Mouse (Mus musculus) gastrocnemius, adult 8-10 months (tissue): ENCODE measurements around the gene Rpl41. TPM values are rescaled to one million over a fixed set of nuclear protein-coding genes. Genes with fewer than 3 reads are reported as not detected.
"Not testable (repeated sequence)": the region's sequence is repeated elsewhere in the genome, so short reads cannot be mapped to it uniquely, and the experiment has no call there.

Source experiments
- DNase-seq, 2 experiments: peaks; one replicate each; pipeline ENCODE4 v3.0.0; 2022; ENCODE audit warnings: low spot score in 2 of 2
- total RNA-seq, 4 experiments: library from RNA; stranded (reverse); gene quantifications; 2 replicates each; pipeline ENCODE4 v1.2.4; 2022

The Rpl41 gene
- total RNA-seq, 4 experiments from 2014 or later = 907 to 1,327 (median 1,023) TPM

DNA sequence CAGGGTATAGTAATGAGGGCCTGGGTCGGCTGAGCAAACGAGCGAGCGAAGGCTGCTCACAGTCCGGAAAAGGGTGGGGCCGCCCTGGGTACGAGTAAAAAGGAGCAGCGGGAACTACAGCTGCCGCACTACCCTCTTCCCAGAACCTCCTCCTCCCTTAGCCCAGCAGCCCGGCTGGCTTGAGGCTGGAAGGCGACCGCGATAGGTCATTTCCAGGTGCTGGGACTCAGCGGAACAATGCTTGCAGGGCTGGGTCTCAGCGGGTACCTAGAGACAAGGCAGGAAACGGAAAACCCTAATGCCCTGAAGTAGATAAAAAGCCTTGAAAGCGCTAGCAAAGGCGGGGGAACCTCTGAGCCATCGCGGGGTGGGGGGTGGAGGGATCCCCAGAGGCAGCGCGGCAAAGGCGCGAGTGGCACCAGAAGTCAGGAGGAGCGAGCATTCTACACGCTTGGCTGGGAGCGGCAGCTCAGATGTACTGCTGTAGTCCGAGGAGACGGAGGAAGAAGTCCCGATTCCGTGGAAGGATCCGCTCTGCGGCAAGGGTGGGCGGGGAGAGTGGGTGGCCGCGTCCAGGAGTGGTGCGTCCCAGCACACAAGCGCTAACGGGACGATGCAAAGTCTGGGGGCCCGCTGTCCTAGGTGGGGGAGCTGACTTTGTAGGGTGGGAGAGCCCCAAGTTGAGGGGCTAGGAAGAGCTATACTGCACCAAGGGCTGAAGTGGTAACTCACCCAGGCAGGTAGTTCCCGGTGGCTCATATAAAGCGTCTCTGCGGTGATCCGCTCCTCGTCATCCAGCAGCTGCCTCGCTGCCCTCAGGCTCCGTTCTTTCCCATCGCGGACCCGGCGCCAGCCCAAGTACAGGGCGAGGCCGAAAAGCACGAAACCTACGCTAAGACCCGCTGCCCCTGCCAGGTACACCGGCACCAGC, 24.1 kb downstream of the Rpl41 start:
- DNase-seq = no peak

DNA sequence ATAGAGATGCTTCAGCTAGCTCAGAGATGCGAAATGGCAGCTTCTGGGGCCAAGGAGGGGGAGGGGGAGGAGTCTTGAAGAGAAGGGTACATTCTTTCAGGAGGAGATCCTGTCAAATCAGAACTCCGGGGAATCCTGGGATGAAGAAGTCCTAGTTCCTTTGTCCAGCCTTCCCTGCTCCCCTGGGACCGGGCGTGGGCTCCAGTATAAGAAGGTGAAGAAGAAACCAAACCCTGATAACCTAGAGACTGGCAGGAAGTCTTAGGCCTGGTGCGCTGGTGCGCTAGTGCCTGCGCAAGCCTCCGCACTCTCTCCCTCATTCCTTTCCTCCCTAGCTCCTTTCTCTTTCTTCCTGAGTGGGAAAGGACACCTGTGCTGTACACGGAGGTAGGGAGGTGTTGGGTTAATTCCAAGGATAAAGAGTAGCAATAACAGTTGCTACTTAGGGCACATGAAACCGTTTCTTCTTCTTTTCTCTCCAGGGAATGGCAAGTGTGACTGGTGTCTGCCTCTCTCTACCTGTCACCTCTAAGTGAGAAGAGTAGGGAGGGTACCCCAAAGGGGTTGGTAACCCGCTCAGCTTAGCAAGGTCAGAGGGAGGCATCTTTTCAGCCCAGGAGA, 24.9 kb downstream of the Rpl41 start:
- DNase-seq = no peak

DNA sequence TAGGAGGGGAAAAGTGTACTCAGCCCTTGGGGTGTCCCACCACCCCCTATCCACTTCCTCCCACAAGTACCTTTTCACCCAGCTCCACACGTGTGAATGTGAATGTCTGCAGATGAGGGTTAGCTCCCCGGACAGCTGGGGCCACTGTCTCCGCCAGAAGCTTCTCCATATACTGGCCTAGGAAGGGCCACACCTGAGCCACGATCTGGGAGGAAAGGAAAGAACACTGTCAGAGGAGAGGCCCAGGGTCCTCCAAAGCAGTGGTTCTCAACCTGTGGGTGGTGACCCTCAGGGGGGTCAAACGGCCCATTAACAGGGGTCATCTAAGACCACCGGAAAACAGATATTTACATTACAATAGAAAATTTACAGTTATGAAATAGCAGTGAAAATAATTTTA, 26.8 kb downstream of the Rpl41 start:
- DNase-seq = no peak

DNA sequence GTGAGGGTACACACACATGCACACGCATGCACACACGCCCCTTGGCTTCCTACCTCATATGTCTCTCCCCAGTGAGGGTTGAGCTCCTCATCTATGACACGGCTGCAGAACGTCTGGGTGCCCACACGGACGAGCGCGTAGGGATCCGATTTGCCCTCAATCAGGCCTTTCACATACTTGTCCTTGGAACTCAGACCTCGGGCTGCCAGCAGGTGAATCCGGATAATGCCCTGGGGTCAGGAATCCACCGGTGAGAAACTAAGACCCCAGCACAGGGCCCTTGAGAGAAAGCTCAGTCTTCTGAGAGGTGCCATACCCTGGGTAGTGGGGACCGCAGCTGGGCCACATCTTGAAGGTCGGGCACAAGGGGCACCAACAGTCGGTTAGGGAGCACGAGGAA, 28.5 kb downstream of the Rpl41 start:
- no peak for DNase-seq

DNA sequence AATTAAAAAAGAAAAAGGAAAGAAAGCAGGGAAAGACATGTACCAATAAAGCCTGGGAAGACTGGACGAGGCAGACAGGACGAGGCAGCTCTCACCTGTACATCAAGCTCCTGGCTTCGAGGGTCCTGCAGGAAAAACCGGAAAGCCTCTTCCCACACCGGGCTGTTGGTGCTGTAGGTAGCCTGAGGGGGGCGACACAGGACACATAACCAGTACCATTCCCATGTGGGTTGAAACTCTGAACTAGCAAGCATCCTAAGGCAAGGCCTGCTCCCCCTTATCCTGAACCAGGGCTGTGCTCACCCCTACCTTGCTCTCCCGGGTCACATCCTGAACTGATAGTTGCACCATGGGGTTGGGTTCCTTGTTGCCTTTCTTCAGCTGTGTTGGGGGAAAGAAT, 30.3 kb downstream of the Rpl41 start:
- no peak for DNase-seq

DNA sequence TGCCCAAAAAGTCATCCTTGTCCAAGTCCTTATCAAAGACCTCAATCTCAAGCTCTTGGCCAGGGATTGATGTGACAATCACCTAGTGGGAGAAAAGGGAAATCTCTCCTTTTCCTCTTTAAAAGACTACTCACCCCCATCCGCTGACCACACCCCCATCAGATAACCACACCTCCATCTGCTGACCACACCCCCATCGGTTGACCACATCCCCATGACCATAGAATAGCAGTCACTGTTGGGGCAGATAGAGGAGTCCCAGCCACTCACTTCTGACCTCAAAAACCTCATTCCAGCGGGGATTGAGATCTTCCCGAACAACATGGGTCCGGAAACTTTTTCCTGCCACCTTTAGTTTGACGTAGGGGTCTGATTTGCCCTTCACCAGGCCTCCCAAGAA, 32.4 kb downstream of the Rpl41 start:
- DNase-seq = no peak

DNA sequence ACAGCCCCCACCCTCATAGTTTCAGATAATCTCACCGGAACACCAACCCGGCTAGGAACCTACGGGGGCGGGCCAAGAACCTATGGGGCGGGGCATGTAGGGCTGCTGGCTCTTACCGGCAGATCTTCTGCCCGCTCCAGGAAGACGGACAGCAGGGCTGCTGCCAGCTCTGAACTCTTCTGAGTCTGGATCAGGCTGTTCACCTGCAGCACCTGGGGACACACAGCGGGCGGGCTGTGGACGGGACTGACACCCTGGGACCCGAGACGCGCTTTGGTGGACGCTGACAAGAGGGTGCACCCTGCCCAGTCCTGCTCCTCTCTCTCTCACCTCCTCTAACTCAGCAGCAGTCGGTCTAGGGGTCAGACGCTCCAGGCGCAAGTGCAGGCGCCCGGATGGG, 33.1 kb downstream of the Rpl41 start:
- DNase-seq = no peak

DNA sequence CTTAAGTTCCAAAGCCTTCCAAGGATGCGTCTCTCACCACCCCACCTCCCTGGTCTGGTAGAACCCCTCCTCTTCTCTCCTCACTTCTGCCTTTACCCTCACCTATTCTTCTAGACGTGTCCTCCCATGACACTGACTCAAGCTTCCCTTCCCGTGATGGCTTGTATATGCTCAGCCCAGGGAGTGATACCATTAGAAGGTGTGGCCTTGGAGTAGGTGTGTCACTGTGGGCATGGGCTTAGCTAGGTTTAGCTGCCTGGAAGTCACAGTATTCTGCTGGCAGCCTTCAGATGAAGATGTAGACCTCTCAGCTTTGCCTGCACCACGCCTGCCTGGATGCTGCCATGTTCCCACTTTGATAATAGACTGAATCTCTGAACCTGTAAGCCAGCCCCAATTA, 34.1 kb downstream of the Rpl41 start:
- no peak for DNase-seq

DNA sequence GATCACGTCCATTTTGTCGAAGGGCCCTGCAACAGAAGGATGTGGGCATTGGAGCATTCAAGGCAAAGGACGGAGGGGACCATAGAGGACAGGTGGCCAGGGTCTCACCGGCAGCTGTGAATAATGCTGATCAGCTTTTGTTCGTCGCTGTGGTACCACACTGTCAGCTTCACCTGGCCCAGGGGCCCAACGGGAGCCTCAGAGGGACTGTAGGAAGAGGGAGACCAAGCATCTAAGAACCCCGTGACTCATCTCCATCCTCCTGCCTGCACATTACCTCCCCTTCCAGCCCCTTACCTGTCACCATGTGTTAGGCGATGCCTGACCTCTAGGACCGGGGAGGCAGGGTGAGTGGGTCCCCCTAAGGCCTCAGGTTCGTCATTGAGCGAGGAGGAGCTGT, 37.3 kb downstream of the Rpl41 start:
- DNase-seq = no peak

DNA sequence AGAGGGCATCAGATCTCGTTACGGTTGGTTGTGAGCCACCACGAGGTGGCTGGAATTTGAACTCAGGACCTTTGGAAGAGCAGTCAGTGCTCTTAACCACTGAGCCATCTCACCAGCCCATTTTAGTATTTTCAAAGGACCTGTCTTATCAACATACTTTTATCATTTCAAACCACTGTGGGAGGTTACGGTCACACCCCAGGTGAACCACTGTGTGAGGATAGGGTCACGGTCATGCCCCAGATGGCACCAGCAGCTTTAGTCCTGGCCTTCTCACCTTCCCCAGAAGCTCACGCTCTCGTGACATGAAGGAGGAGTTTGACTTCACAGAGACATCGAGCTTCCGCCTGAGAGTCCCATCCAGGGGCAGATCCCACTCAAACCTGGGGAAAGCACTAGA, 37.9 kb downstream of the Rpl41 start:
- no peak for DNase-seq

DNA sequence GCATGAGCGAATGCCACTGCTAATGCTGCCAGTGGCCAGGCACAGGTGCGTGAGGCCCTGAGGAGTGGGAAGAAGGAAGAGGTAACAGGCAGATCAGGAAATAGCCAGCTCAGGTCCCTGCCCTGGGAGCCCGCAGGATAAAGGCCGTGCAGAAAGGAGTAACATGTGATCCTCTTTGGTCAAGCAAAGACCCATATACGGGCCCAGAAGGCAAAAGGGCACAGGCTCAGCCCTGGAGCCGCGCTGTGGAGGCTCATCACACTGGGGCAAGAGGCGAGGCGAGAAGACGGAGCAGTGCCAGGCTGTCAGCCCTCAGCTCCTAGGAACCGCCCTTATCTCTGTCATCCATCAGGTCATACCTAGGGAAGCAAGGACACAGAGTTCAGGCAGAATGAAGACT, 38.8 kb downstream of the Rpl41 start:
- DNase-seq = no peak

DNA sequence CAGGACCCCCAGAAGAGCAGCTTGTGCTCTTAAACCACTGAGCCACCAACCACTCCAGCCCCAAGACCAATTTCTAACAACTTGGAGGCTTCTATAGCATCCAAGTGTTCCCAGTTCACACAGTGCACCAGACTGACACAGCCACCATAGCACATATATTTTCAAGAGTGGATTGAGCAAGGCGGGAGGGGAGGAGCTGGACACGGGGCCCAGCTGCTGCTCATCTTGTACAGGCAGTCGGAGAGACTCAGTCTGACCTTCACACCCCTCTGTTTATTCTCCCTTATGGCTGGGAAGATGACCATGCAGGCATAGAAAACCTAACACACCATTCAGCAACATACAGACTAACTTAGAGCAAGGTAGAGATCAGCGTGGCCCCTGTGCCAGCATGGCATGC, 39.3 kb downstream of the Rpl41 start:
- no peak for DNase-seq

DNA sequence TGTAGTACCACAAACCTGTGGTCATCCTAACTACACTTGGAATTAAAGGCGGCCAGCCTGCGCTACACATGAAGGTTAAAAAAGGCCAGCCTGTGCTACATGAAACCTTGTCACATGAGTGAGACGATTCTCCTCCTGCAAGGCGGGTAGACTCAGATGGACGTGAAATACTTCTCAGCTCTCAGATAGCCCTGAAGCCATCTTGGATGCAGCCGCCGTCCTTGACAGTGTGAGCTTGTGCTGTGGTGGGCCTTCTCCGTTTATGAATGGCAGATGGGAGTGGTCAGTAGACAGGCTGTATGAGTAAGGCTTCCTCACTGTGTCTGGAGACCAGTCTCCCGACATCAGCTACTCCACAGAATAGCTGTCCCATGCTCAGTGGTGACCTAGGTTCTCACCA, 39.9 kb downstream of the Rpl41 start:
- no peak for DNase-seq

DNA sequence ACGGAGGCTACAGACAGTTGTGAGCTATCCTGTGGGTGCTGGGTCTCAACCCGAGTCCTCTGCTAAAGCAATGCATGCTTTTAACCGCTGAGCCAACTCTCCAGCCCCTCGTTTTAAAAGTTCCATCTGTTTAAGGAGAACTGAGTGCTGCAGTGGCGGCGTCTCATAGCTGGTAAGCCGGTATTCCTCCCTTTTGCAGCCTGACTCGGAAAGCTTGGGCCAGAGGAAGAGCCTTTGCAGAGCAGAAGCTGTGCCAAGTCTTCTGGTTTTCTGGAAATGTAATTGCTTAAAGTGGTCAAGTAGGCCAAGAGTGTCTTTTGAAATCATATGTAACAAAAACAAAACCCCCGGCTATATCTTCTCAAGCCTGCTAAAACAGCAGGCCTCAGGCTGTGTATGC, 40.8 kb downstream of the Rpl41 start:
- no peak for DNase-seq

DNA sequence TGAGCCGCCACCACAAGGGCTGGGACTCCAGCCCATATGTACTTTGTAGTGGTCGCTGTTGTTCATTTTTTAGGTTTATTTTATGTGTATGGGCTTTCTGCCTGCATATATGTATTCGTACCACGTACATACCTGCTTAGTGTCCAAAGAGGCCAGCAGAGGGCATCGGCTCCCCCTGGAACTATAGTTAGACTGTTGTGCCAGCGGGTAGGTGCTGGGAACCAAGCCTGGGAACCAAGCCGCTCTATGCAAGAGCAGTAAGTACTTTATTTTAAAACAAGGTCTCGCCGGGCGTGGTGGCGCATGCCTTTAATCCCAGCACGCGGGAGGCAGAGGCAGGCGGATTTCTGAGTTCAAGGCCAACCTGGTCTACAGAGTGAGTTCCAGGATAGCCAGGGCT, 43.1 kb downstream of the Rpl41 start:
- no peak for DNase-seq

DNA sequence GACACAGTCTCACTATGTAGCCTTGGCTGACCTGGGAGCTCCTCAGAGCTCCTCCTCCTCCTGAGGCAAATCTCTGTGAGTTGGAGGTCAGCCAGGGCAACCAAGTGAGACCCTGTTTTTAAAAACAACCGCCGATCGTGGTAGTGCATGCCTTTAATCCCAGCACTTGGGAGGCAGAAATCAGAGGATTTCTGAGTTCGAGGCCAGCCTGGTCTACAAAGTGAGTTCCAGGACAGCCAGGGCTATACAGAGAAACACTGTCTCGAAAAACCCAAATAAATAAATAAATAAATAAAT, 43.8 kb downstream of the Rpl41 start:
- DNase-seq = not testable (repeated sequence)

DNA sequence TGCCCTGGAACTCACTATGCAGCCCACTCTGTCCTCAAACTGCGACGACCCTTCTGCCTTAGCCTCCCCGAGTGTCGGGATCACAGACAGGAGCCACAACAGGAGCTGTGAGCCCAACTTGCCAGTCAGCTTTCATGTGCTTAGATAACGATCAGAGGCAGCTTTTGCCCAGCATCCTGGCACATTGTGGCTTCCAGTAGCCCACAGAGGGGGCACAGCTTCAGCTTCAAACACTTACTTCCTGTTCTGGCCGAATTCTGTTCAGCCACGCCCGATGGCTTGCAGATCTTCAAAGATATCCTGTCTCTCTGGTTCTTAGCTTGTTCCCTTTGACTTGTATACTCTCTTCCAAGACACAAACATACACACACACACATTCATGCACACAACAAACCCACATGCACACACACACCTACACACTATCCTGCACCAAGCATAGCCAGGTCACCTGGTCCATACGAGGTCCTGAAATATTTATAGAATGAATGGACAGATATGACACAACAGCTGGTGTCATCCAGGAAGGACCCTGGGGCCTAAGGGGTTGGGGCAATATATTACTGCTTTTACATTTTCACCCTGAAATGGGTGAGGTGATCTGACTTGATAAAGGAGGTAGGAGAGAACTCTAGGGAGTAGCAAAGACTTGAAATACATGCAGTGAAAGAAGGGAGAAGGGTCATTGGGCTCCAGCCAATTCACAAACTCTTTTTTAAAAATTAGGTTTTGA, 44.3 kb downstream of the Rpl41 start:
- no peak for DNase-seq

DNA sequence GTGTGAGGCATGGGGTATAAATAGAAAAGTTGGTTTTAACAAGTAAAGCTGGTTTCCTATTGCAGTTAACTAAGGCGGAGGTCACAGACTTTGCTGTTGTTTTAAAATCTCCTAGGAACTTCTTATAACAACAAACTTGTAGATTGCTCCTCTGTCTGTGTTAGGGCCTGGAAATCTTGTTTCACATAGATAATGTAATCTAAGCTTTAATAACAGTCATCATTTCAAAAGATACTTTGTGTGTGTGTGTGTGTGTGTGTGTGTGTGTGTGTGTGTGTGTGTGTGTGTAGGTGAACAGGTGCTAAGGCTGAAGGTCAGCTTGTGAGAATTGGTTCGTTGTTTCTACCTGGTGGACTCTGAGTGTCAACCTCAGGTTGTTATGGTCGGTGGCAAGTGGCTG, 45.1 kb downstream of the Rpl41 start:
- no peak for DNase-seq

DNA sequence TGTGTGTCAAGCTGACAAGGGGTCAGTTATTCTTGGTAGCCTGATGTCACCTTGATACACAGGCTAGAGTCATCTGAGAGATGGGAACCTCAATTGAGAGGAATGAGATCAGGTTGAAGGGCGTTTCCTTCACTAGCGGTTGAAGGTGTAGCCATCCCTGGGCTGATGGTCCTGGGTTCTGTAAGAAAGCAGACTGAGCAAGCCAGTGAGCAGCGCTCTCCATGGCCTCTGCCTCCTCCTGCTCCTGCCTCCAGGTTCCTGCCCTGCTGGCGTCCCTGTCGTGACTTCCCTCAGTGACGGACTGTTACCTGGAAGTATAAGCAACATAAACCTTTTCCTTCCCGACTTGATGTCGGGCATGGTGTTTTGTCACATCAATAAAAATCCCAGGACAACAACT, 45.6 kb downstream of the Rpl41 start:
- no peak for DNase-seq

DNA sequence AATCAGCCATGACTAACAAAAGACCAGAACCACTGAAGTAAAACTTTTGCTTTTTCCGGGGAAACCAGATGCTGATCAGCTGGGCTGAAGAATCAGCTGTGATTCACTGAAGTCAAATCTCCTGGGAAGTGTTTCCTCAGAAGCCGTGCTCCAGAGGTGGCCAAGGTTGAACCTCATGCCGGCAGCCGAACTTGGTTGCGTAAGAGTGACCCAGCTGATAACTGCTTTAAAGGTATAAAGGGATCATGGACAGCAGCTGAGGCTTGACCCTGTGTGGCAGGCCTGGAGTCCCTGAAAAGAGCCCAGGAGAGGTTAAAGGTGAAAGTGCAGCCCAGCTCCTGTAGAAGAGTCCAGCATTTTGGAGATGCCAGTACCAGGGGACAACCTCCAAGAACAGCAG, 46.8 kb downstream of the Rpl41 start:
- peak in 1 of 2 experiments; percentile 57 for DNase-seq

DNA sequence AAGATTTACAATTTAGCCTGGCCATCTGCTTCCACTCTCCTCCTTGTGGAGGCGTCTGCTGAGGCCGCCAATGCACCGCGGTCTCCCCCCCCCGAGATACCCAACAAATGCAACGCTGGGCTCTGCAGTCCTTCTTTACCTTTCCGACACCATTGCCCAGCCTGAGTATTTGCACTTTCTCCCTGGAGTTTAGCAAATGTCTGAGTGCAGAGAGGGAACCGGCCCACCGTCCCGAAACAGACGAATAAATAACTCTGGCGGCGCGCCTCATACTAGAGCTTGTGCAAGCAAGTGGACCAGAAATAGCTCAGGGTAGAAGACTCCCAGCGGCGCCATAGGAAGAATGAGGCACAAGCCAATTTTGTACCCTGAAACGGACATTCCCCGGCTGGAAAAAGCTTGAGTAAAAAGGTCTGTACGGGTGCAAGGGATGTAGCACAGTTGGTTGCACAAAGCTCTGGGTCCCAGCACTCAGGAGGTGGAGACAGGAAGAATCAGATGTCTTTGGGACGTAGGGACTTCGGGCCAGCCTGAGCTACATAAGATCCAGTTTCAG, 49.9 kb downstream of the Rpl41 start:
- peak; percentile 69 to 79 for DNase-seq

DNA sequence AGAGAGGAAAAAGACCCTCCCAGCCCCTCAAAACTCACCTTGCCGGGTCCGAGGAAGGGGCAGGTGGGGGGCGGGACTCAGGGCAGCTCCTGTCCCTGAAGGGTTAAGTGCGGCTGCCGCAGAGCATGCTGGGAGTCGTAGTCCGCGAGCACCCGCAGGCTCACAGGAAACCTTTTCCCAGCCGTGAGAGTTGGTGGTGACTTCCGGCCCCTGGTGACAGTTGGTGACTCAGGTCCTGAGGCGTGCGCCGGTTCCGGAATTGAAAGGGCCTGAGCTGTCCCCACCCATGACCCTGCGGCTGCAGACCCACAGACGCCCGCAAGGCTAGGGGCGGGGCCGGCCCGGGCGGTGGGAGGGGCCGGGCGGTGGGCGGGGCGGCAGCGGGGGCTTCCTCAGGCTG, 50.5 kb downstream of the Rpl41 start, which contains the start of gene Myl6b:
Myl6b (minus strand) TSS at position 96 of the 400 bp plus-strand sequence.
- DNase-seq = peak; percentile 94 to 97
